Mouse (Mus musculus) lung, postnatal 0 days (tissue): Measurements from ENCODE around the gene Lsg1. TPM values are rescaled to one million over a fixed set of nuclear protein-coding genes. Genes with fewer than 3 reads are reported as not detected.

ENCODE experiments used
- ATAC-seq: fragments of 200-750 bp; cut with Nextera tagmentation; 2 replicates; pipeline ENCODE4 v1.8.0; 2017; ENCODE audit warnings: moderate library complexity
- DNase-seq: peaks from one replicate; pipeline ENCODE4 v3.0.0-alpha.2; 2016; ENCODE audit warnings: low spot score
- H3K27ac ChIP-seq: fragments of 300-500 bp; sonication (generic); 2 replicates; pipeline ENCODE4 v1.5.1; 2014; ENCODE audit warnings: antibody characterized with exemption, mild to moderate bottlenecking, low read length, mixed read lengths
- H3K27me3 ChIP-seq: fragments of 300-500 bp; sonication (generic); replicated peaks from 2 replicates; pipeline ENCODE4 v1.6.1; 2014; ENCODE audit warnings: low read length, mixed read lengths; ENCODE audit not compliant: insufficient read depth
- H3K36me3 ChIP-seq: fragments of 300-500 bp; sonication (generic); 2 replicates; pipeline ENCODE4 v1.6.1; 2014; ENCODE audit warnings: low read length, mixed read lengths; ENCODE audit not compliant: insufficient read depth
- H3K4me1 ChIP-seq: fragments of 300-500 bp; sonication (generic); 2 replicates; pipeline ENCODE4 v1.6.1; 2014; ENCODE audit warnings: antibody characterized with exemption, low read depth, low read length, mixed read lengths; ENCODE audit not compliant: insufficient read depth
- H3K4me2 ChIP-seq: fragments of 300-500 bp; sonication (generic); replicated peaks from 2 replicates; pipeline ENCODE4 v1.6.1; 2014; ENCODE audit warnings: low read depth, mild to moderate bottlenecking, low read length, moderate library complexity, mixed read lengths
- H3K4me3 ChIP-seq: fragments of 300-500 bp; sonication (generic); 2 replicates; pipeline ENCODE4 v1.5.1; 2014; ENCODE audit warnings: low read depth, low read length
- H3K9ac ChIP-seq: fragments of 300-500 bp; sonication (generic); replicated peaks from 2 replicates; pipeline ENCODE4 v1.6.1; 2014; ENCODE audit warnings: low read depth, mild to moderate bottlenecking
- H3K9me3 ChIP-seq: fragments of 300-500 bp; sonication (generic); 2 replicates; pipeline ENCODE4 v1.6.1; 2016; ENCODE audit warnings: low read length, mixed read lengths
- CTCF ChIP-seq: IDR thresholded peaks from 2 replicates; pipeline ENCODE4 v1.5.1; 2016; ENCODE audit warnings: antibody characterized with exemption, mild to moderate bottlenecking
- EP300 ChIP-seq: IDR thresholded peaks from 2 replicates; pipeline ENCODE4 v1.6.1; 2016; ENCODE audit warnings: antibody characterized with exemption, mild to moderate bottlenecking, control low read depth
- WGBS: fragments of 180-500 bp; shearing (Covaris S2); extraction: QIAGEN DNeasy Blood & Tissue Kit; methylation state at CpG from one replicate; pipeline ENCODE4 v1.1.7; 2014; 5-methylcytosine and 5-hydroxymethylcytosine counted together
- polyA plus RNA-seq: library from polyadenylated mRNA; unstranded; fragments of >200 nt; fragmentation: Nextera tagmentation; extraction: Ambion mirVana; gene quantifications from 2 replicates; pipeline ENCODE4 v1.2.1, GENCODE M21; 2015

Lsg1 gene
- polyA plus RNA-seq, 1 experiment from 2014 or later: 28.2 TPM

- Histone ChIP-seq H3K4me1 (no peaks in the 10 kb centered on the region), H3K4me2 (no peak overlapping the region), H3K36me3 (no peaks in the 10 kb centered on the region), H3K27ac (no peak overlapping the region), H3K9me3 (no peaks in the 10 kb centered on the region), H3K4me3 (no peak overlapping the region), H3K9ac (no peak overlapping the region), H3K27me3 (no peaks in the 10 kb centered on the region)
- no peak for TF ChIP-seq EP300
- no peak for TF ChIP-seq CTCF
- WGBS: 64% methylated on average over 4 of the region's 4 CpGs
- ATAC-seq (no peak), DNase-seq (no peak)
Measured at GRCm38 (mm10) chr16:30533592-30533991, 53.8 kb downstream of the Lsg1 start.

DNA sequence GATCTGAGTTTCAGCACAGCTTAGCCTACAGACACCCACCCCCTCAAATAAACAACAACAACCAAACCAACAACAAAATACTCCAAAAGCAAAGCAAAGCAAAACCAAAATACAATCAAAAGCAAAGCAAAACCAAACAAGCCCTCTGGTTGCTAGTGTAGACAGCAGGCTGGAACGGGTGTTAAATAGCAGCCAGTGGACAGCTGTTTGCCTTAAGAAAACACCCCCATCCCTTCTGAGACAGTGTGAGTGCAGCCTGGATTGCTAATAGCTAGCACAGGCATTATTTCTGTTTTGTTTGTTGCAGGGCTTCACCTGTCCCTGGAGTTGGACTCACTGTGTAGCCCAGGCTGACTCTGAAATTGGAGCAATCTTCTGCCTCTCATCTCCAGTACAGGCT, 54.5 kb downstream of the Lsg1 start:
- ATAC-seq (peak; percentile 44; the same call in 1 of the 2 replicates), DNase-seq (peak; percentile 48)
- no peak overlapping the region for H3K4me3 ChIP-seq
- H3K27ac ChIP-seq: no peak overlapping the region
- H3K36me3 ChIP-seq: no peaks in the 10 kb centered on the region
- TF ChIP-seq EP300 (no peak), CTCF (no peak)
- no peak overlapping the region for H3K9ac ChIP-seq
- no peaks in the 10 kb centered on the region for H3K27me3 ChIP-seq
- H3K4me2 ChIP-seq: no peak overlapping the region
- H3K9me3 ChIP-seq: no peaks in the 10 kb centered on the region
- no peaks in the 10 kb centered on the region for H3K4me1 ChIP-seq
- WGBS: 38% methylated on average over 1 of the region's 1 CpGs

DNA sequence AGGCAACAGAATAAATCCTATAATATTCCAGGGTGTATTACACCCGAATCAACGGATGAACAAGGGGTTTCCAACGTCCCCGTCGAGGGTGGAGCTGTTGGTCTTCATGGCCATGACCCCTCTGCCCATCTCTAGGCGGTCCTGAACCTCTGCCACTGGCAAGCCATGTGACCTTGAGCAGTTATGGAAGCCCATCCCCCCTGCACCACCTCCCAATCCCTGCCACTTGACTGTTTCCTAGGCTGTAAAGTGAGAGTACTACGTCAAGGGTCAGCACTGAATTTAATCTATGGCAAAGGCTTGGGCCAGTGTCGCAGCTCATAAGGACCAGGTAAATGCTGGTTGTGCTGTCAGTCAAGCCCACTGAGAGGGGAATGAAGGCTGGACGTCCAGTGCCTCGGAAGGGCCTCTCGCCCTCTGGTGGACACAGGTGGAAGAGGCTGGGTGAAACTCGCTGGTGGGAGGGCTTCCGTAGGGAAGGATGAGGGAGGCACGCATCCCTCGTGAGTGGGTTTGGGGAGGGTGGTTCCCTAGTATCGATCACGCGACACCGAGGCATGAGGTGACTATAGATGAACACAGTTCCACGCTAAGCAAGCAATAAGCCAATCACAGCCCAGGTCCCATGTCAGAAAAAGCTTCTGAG, 55.5 kb downstream of the Lsg1 start:
- Histone ChIP-seq H3K4me1 (no peaks in the 10 kb centered on the region), H3K9me3 (no peaks in the 10 kb centered on the region), H3K4me2 (no peak overlapping the region), H3K9ac (no peak overlapping the region), H3K4me3 (no peak overlapping the region), H3K36me3 (no peaks in the 10 kb centered on the region), H3K27ac (no peak overlapping the region), H3K27me3 (no peaks in the 10 kb centered on the region)
- DNase-seq: peak; percentile 48
- TF ChIP-seq EP300 (no peak), CTCF (peak; percentile 95)
- ATAC-seq: peak; percentile 56
- 26% methylated on average over 20 of the region's 20 CpGs for WGBS

DNA sequence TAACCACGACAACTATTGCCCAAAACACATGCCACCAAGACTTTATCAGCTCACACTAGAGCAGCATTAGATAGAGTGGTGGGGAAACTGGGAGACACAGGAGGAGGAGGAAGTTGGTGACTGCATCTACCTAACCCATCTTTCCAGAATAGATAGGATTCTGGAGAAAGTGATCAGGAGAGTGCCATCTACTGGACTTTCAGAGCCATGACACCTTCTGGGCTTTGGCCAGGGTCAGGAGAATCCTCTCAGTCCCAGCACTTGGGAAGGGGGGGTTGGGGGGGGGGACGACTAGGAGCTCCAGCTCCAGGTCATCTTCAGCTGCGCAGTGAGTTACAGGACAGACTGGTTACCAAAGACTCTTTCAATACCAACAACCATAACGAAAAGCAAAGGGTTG, 56.6 kb downstream of the Lsg1 start:
- Histone ChIP-seq H3K9ac (no peak overlapping the region), H3K9me3 (no peaks in the 10 kb centered on the region), H3K4me2 (no peak overlapping the region), H3K4me1 (no peaks in the 10 kb centered on the region), H3K27ac (no peak overlapping the region), H3K4me3 (no peak overlapping the region), H3K36me3 (no peaks in the 10 kb centered on the region), H3K27me3 (no peaks in the 10 kb centered on the region)
- DNase-seq (peak; percentile 65), ATAC-seq (no peak)
- 55% methylated on average over 4 of the region's 4 CpGs for WGBS
- TF ChIP-seq EP300: no peak
- peak; percentile 70 for TF ChIP-seq CTCF

DNA sequence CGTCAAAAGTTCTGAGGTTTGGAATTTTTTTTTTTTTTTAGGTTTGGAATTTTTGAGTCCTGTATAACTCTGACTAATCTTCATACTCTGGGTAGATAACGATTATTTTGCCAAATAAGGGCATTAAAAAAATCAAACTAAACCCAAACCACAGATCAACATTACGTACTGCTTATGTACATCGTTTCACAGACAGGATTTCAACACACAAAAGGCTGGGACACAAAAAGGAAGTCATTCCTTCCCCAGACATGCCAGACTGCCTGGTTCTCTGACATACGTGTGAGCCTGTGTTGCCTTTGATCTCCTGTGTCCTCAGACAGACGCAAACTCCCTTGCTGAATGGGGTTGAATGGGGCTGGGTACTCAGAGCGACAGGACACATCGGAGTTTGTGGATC, 59.0 kb downstream of the Lsg1 start:
- ATAC-seq (no peak), DNase-seq (no peak)
- Histone ChIP-seq H3K9me3 (no peaks in the 10 kb centered on the region), H3K27ac (no peak overlapping the region), H3K4me2 (no peak overlapping the region), H3K9ac (no peak overlapping the region), H3K4me3 (no peak overlapping the region), H3K36me3 (no peaks in the 10 kb centered on the region), H3K4me1 (no peaks in the 10 kb centered on the region), H3K27me3 (no peaks in the 10 kb centered on the region)
- 76% methylated on average over 8 of the region's 8 CpGs for WGBS
- TF ChIP-seq CTCF: no peak
- TF ChIP-seq EP300: no peak

- H3K27ac ChIP-seq: no peak overlapping the region
- no peaks in the 10 kb centered on the region for H3K27me3 ChIP-seq
- DNase-seq (no peak), ATAC-seq (no peak)
- no peak for TF ChIP-seq CTCF
- no peak for TF ChIP-seq EP300
- 61% methylated on average over 2 of the region's 2 CpGs for WGBS
- no peaks in the 10 kb centered on the region for H3K9me3 ChIP-seq
- no peak overlapping the region for H3K4me3 ChIP-seq
- no peak overlapping the region for H3K4me2 ChIP-seq
- H3K4me1 ChIP-seq: no peaks in the 10 kb centered on the region
- no peaks in the 10 kb centered on the region for H3K36me3 ChIP-seq
- H3K9ac ChIP-seq: no peak overlapping the region
Measured at GRCm38 (mm10) chr16:30527889-30528288, 59.5 kb downstream of the Lsg1 start.

DNA sequence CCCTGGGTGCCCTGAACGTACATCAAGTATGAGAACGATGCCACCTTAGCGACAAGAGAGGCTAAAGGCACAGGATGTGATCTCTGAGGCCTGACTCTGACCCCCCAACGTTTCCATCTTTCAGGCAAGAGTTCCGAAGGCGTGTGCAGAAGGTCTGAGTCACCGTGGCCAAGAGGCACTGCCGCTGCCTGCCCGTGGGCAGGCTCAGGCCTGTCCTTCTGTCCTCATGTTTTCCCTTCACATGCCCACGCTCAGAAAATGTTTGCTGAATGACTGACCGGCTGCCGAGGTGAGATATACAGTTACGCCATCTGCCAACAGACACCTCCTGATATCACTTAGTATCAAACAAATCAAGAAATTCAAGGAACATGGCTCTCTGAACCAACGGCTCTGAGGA, 61.6 kb downstream of the Lsg1 start:
- 76% methylated on average over 14 of the region's 14 CpGs for WGBS
- ATAC-seq (no peak), DNase-seq (no peak)
- H3K4me2 ChIP-seq: no peak overlapping the region
- no peak overlapping the region for H3K4me3 ChIP-seq
- no peaks in the 10 kb centered on the region for H3K9me3 ChIP-seq
- H3K27ac ChIP-seq: no peak overlapping the region
- no peaks in the 10 kb centered on the region for H3K4me1 ChIP-seq
- H3K27me3 ChIP-seq: no peaks in the 10 kb centered on the region
- no peaks in the 10 kb centered on the region for H3K36me3 ChIP-seq
- H3K9ac ChIP-seq: no peak overlapping the region
- TF ChIP-seq CTCF: no peak
- TF ChIP-seq EP300: no peak
